Mouse (Mus musculus): Measurements from ENCODE around the gene Stard3. TPM values are rescaled to one million over a fixed set of nuclear protein-coding genes. Genes with fewer than 3 reads are reported as not detected.
"Not testable (repeated sequence)": the region's sequence is repeated elsewhere in the genome, so short reads cannot be mapped to it uniquely, and the experiment has no call there.

The Stard3 gene
- polyA plus RNA-seq, 1 experiment from 2014 or later: 42.8 TPM

- Histone ChIP-seq H3K4me1 (replicated peaks; ENCODE audit: insufficient read depth, low read length) (no peaks in the 10 kb centered on the region), H3K27me3 (ENCODE audit: insufficient read depth, low read length) (no peaks in the 10 kb centered on the region), H3K4me3 (replicated peaks; ENCODE audit: low read depth, low read length) (no peak overlapping the region), H3K27ac (no peak overlapping the region), H3K4me2 (ENCODE audit: low read length) (no peak overlapping the region), H3K36me3 (ENCODE audit: insufficient read depth, low read length) (peaks cover 55% of the 10 kb centered on the region), H3K9me3 (replicated peaks; ENCODE audit: low read length) (no peaks in the 10 kb centered on the region), H3K9ac (ENCODE audit: low read depth, low read length) (no peak overlapping the region)
- DNase-seq (ENCODE audit: low spot score) (no peak), ATAC-seq (replicated peaks; ENCODE audit: low FRiP score, low read depth) (no peak)
- WGBS: 82% methylated on average over 11 of the region's 11 CpGs
- TF ChIP-seq CTCF (IDR thresholded peaks at IDR 0.05; ENCODE audit: low read depth): no peak
Observed at GRCm38 (mm10) chr11:98377787-98378186, 19.6 kb downstream of the Stard3 start.

GRCm38 (mm10) chr11:98379379-98379778, 21.2 kb downstream of the Stard3 start:
- H3K4me3 ChIP-seq (replicated peaks; ENCODE audit: low read depth, low read length): no peak overlapping the region
- WGBS: 83% methylated on average over 7 of the region's 7 CpGs
- H3K36me3 ChIP-seq (ENCODE audit: insufficient read depth, low read length): peaks cover 53% of the 10 kb centered on the region
- H3K27me3 ChIP-seq (ENCODE audit: insufficient read depth, low read length): no peaks in the 10 kb centered on the region
- H3K4me1 ChIP-seq (replicated peaks; ENCODE audit: insufficient read depth, low read length): no peaks in the 10 kb centered on the region
- H3K27ac ChIP-seq: no peak overlapping the region
- no peak for TF ChIP-seq CTCF (IDR thresholded peaks at IDR 0.05; ENCODE audit: low read depth)
- no peak overlapping the region for H3K4me2 ChIP-seq (ENCODE audit: low read length)
- H3K9me3 ChIP-seq (replicated peaks; ENCODE audit: low read length): no peaks in the 10 kb centered on the region
- no peak for DNase-seq (ENCODE audit: low spot score)
- no peak for ATAC-seq (replicated peaks; ENCODE audit: low FRiP score, low read depth)
- no peak overlapping the region for H3K9ac ChIP-seq (ENCODE audit: low read depth, low read length)

- no peaks in the 10 kb centered on the region for H3K4me1 ChIP-seq (replicated peaks; ENCODE audit: insufficient read depth, low read length)
- no peak overlapping the region for H3K4me2 ChIP-seq (ENCODE audit: low read length)
- H3K27me3 ChIP-seq (ENCODE audit: insufficient read depth, low read length): no peaks in the 10 kb centered on the region
- H3K4me3 ChIP-seq (replicated peaks; ENCODE audit: low read depth, low read length): no peak overlapping the region
- WGBS: 74% methylated on average over 6 of the region's 6 CpGs
- DNase-seq (ENCODE audit: low spot score): no peak
- ATAC-seq (replicated peaks; ENCODE audit: low FRiP score, low read depth): no peak
- TF ChIP-seq CTCF (IDR thresholded peaks at IDR 0.05; ENCODE audit: low read depth): no peak
- no peak overlapping the region for H3K27ac ChIP-seq
- peaks cover 47% of the 10 kb centered on the region for H3K36me3 ChIP-seq (ENCODE audit: insufficient read depth, low read length)
- H3K9ac ChIP-seq (ENCODE audit: low read depth, low read length): no peak overlapping the region
- H3K9me3 ChIP-seq (replicated peaks; ENCODE audit: low read length): no peaks in the 10 kb centered on the region
Observed at GRCm38 (mm10) chr11:98380106-98380505, 21.9 kb downstream of the Stard3 start.

- H3K36me3 ChIP-seq (ENCODE audit: insufficient read depth, low read length): peaks cover 32% of the 10 kb centered on the region
- ATAC-seq (replicated peaks; ENCODE audit: low FRiP score, low read depth): no peak
- H3K9ac ChIP-seq (ENCODE audit: low read depth, low read length): no peak overlapping the region
- no peaks in the 10 kb centered on the region for H3K4me1 ChIP-seq (replicated peaks; ENCODE audit: insufficient read depth, low read length)
- peaks cover under 1% of the 10 kb centered on the region for H3K27me3 ChIP-seq (ENCODE audit: insufficient read depth, low read length)
- no peak for TF ChIP-seq CTCF (IDR thresholded peaks at IDR 0.05; ENCODE audit: low read depth)
- no peak overlapping the region for H3K4me2 ChIP-seq (ENCODE audit: low read length)
- H3K4me3 ChIP-seq (replicated peaks; ENCODE audit: low read depth, low read length): no peak overlapping the region
- DNase-seq (ENCODE audit: low spot score): no peak
- 80% methylated on average over 2 of the region's 2 CpGs for WGBS
- no peak overlapping the region for H3K27ac ChIP-seq
- no peaks in the 10 kb centered on the region for H3K9me3 ChIP-seq (replicated peaks; ENCODE audit: low read length)
Observed at GRCm38 (mm10) chr11:98381651-98382050, 23.5 kb downstream of the Stard3 start.

- H3K9ac ChIP-seq (ENCODE audit: low read depth, low read length); H3K4me2 ChIP-seq (ENCODE audit: low read length); ATAC-seq (replicated peaks; ENCODE audit: low FRiP score, low read depth); DNase-seq (ENCODE audit: low spot score); H3K9me3 ChIP-seq (replicated peaks; ENCODE audit: low read length); H3K27ac ChIP-seq; H3K4me3 ChIP-seq (replicated peaks; ENCODE audit: low read depth, low read length); H3K27me3 ChIP-seq (ENCODE audit: insufficient read depth, low read length); H3K4me1 ChIP-seq (replicated peaks; ENCODE audit: insufficient read depth, low read length): not testable (repeated sequence)
- peaks cover 24% of the 10 kb centered on the region for H3K36me3 ChIP-seq (ENCODE audit: insufficient read depth, low read length)
- peak; percentile 30; the same call in 1 of the 2 replicates for TF ChIP-seq CTCF (IDR thresholded peaks at IDR 0.05; ENCODE audit: low read depth)
- WGBS: 47% methylated on average over 2 of the region's 2 CpGs
Observed at GRCm38 (mm10) chr11:98382405-98382804, 24.2 kb downstream of the Stard3 start.

GRCm38 (mm10) chr11:98383261-98384030, 25.3 kb downstream of the Stard3 start, which contains the start of gene Tcap:
TSS of gene Tcap (plus strand) at chr11:98383811.
- Histone ChIP-seq H3K27ac (peak within 1 kb of the TSS; percentile 31; the same call in 1 of the 2 replicates), H3K9ac (ENCODE audit: low read depth, low read length) (no peak within 1 kb of the TSS), H3K9me3 (replicated peaks; ENCODE audit: low read length) (no peaks in the 10 kb centered on the region), H3K36me3 (ENCODE audit: insufficient read depth, low read length) (peaks cover 14% of the 10 kb centered on the region), H3K4me2 (ENCODE audit: low read length) (no peak within 1 kb of the TSS), H3K4me1 (replicated peaks; ENCODE audit: insufficient read depth, low read length) (0 out of 2 replicates have a peak, but pooled peaks cover 3% of the 10 kb centered on the region), H3K27me3 (ENCODE audit: insufficient read depth, low read length) (peaks cover 14% of the 10 kb centered on the region), H3K4me3 (replicated peaks; ENCODE audit: low read depth, low read length) (no peak within 1 kb of the TSS)
- DNase-seq (ENCODE audit: low spot score): peak; percentile 69
- ATAC-seq (replicated peaks; ENCODE audit: low FRiP score, low read depth): no peak
- peak; percentile 13; the same call in 1 of the 2 replicates for TF ChIP-seq CTCF (IDR thresholded peaks at IDR 0.05; ENCODE audit: low read depth)
- WGBS: 48% methylated on average over 14 of the region's 14 CpGs
